12 mouse cellular contexts compared by ENCODE assay signal in genomic region chr5:135247337-135247736, GRCm38 (mm10). TPM values are rescaled to one million over a fixed set of nuclear protein-coding genes. Genes with fewer than 3 reads are reported as not detected.
DNase-seq lines count a peak whose midpoint lies in the region; ATAC-seq and TF ChIP-seq lines count a peak whose summit lies in the region.
"Had no signal": no experiment of that assay in that cellular context is flagged by ENCODE, and none has a peak within 500 bp of the region (broad histone marks: within the 10 kb centered on the region; RNA-seq: fewer than 3 reads in every experiment).

No protein-coding gene starts in this region.

- H3K4me1 ChIP-seq in embryonic facial prominence, embryonic 12.5 days, result peaks cover 7% of the 10 kb centered on the region
- peaks cover 38% of the 10 kb centered on the region for H3K4me1 ChIP-seq in embryonic facial prominence, embryonic 10.5 days
- H3K4me1 ChIP-seq in forebrain, embryonic 13.5 days, result peaks cover 64% of the 10 kb centered on the region
- peaks cover 9% of the 10 kb centered on the region for H3K4me1 ChIP-seq in hindbrain, postnatal 0 days (ENCODE audit: insufficient read depth, low read length)

- H3K4me3 ChIP-seq in embryonic facial prominence, embryonic 12.5 days, result no peak overlapping the region
- no peak overlapping the region for H3K4me3 ChIP-seq in embryonic facial prominence, embryonic 10.5 days
- H3K4me3 ChIP-seq in forebrain, embryonic 13.5 days, result peak overlapping the region; percentile 64
- peak overlapping the region; percentile 7; the same call in 1 of the 2 replicates for H3K4me3 ChIP-seq in hindbrain, postnatal 0 days (ENCODE audit: low read length)
- H3K4me3 ChIP-seq in myocyte, result no peak overlapping the region
- H3K4me3 ChIP-seq: heart, embryonic 12.5 days had no signal

- H3K9me3 ChIP-seq in embryonic facial prominence, embryonic 12.5 days, result no peaks in the 10 kb centered on the region
- no peaks in the 10 kb centered on the region for H3K9me3 ChIP-seq in embryonic facial prominence, embryonic 10.5 days
- H3K9me3 ChIP-seq in forebrain, embryonic 13.5 days (replicated peaks), result no peaks in the 10 kb centered on the region
- no peaks in the 10 kb centered on the region for H3K9me3 ChIP-seq in hindbrain, postnatal 0 days (ENCODE audit: low read length)
- H3K9me3 ChIP-seq: heart, embryonic 12.5 days had no signal

- H3K9ac ChIP-seq in embryonic facial prominence, embryonic 12.5 days, result no peak overlapping the region
- 0 out of 2 replicates have a peak overlapping the region, but pooled peaks have one; percentile 32 for H3K9ac ChIP-seq in forebrain, embryonic 13.5 days
- no peak overlapping the region for H3K9ac ChIP-seq in hindbrain, postnatal 0 days (replicated peaks; ENCODE audit: low read length)
- H3K9ac ChIP-seq: heart, embryonic 12.5 days had no signal

- H3K36me3 ChIP-seq in embryonic facial prominence, embryonic 12.5 days, result peaks cover 49% of the 10 kb centered on the region
- peaks cover 55% of the 10 kb centered on the region for H3K36me3 ChIP-seq in embryonic facial prominence, embryonic 10.5 days (replicated peaks)
- H3K36me3 ChIP-seq in forebrain, embryonic 13.5 days (ENCODE audit: poor library complexity, severe bottlenecking), result peaks cover 55% of the 10 kb centered on the region
- H3K36me3 ChIP-seq in hindbrain, postnatal 0 days (ENCODE audit: insufficient read depth, low read length), result peaks cover 35% of the 10 kb centered on the region
- peaks cover 9% of the 10 kb centered on the region for H3K36me3 ChIP-seq in myocyte (ENCODE audit: control insufficient read depth, insufficient read depth)

- H3K4me2 ChIP-seq in embryonic facial prominence, embryonic 12.5 days (replicated peaks), result peak overlapping the region; percentile 5
- H3K4me2 ChIP-seq in forebrain, embryonic 13.5 days, result peak overlapping the region; percentile 97
- H3K4me2 ChIP-seq in hindbrain, postnatal 0 days (ENCODE audit: low read depth, low read length), result peak overlapping the region; percentile 93
- H3K4me2 ChIP-seq in myocyte (ENCODE audit: low read depth), result no peak overlapping the region
- H3K4me2 ChIP-seq: heart, embryonic 12.5 days had no signal

- no peak for ATAC-seq in embryonic facial prominence, embryonic 12.5 days (ENCODE audit: insufficient number of reproducible peaks, insufficient read depth, low FRiP score, low TSS enrichment)
- no peak for ATAC-seq in forebrain, embryonic 13.5 days
- ATAC-seq in hindbrain, postnatal 0 days, result no peak

- TF ChIP-seq POLR2A in myocyte (IDR thresholded peaks at IDR 0.05; ENCODE audit: insufficient read length, low read depth), result no peak

- H3K27ac ChIP-seq in embryonic facial prominence, embryonic 12.5 days, result no peak overlapping the region
- H3K27ac ChIP-seq in embryonic facial prominence, embryonic 10.5 days (replicated peaks), result no peak overlapping the region
- no peak overlapping the region for H3K27ac ChIP-seq in forebrain, embryonic 13.5 days
- H3K27ac ChIP-seq in hindbrain, postnatal 0 days, result no peak overlapping the region

- DNase-seq in embryonic facial prominence, embryonic 10.5 days (ENCODE audit: low spot score), result no peak
- DNase-seq in hindbrain, postnatal 0 days (ENCODE audit: low spot score), result no peak
- DNase-seq in layer of hippocampus, postnatal 14 days (ENCODE audit: low spot score in 2 of 2), result no peak
- no peak for DNase-seq in lung, postnatal 10 days
- DNase-seq in embryo, embryonic 11 days, result no peak
- DNase-seq: cerebellum, adult 18-20 months; gastrocnemius, postnatal 36 days; kidney, adult 9 months had no signal

- WGBS in embryonic facial prominence, embryonic 12.5 days, result 80% methylated on average over 9 of the region's 9 CpGs
- 83% methylated on average over 9 of the region's 9 CpGs for WGBS in embryonic facial prominence, embryonic 10.5 days
- WGBS in forebrain, embryonic 13.5 days, result 67% methylated on average over 9 of the region's 9 CpGs
- WGBS in hindbrain, postnatal 0 days, result 49% methylated on average over 9 of the region's 9 CpGs

- H3K79me2 ChIP-seq in myocyte (ENCODE audit: control insufficient read depth, insufficient read depth), result no peaks in the 10 kb centered on the region

- no peak overlapping the region for H3ac ChIP-seq in myocyte (ENCODE audit: control insufficient read depth, insufficient read length)

- peaks cover 29% of the 10 kb centered on the region for H3K27me3 ChIP-seq in embryonic facial prominence, embryonic 12.5 days
- H3K27me3 ChIP-seq in embryonic facial prominence, embryonic 10.5 days (replicated peaks; ENCODE audit: low read depth, poor library complexity, severe bottlenecking), result peaks cover 31% of the 10 kb centered on the region
- peaks cover 17% of the 10 kb centered on the region for H3K27me3 ChIP-seq in forebrain, embryonic 13.5 days
- H3K27me3 ChIP-seq in hindbrain, postnatal 0 days (ENCODE audit: insufficient read depth, low read length), result no peaks in the 10 kb centered on the region
- no peaks in the 10 kb centered on the region for H3K27me3 ChIP-seq in myocyte (ENCODE audit: control insufficient read depth, insufficient read depth, insufficient read length)

- TF ChIP-seq CTCF in hindbrain, postnatal 0 days (IDR thresholded peaks at IDR 0.05; ENCODE audit: low read depth), result no peak

TF ChIP-seq in myocyte, 11 proteins besides CTCF, POLR2A, EP300 and RAD21:
- peak; percentile 76 for TF ChIP-seq POLR2AphosphoS2 (IDR thresholded peaks at IDR 0.05; ENCODE audit: insufficient read length, low read depth)
- no peak for TF ChIP-seq CEBPB (IDR thresholded peaks at IDR 0.05; ENCODE audit: insufficient read depth, poor library complexity, severe bottlenecking)
- no peak for TF ChIP-seq TCF3 (IDR thresholded peaks at IDR 0.05; ENCODE audit: insufficient read length, low read depth)
- no peak for TF ChIP-seq USF1 (IDR thresholded peaks at IDR 0.05; ENCODE audit: low read depth)

RNA-seq across cellular contexts. Expression of gene Fzd9, which starts 3.7 kb away (rescaled TPM):
- 13.2 and 15.6 TPM in 2 replicates for polyA plus RNA-seq in embryonic facial prominence, embryonic 12.5 days (2016; fragmentation: Nextera tagmentation; extraction: Ambion mirVana)
- 3.3 and 5.1 TPM in 2 replicates for polyA plus RNA-seq in embryonic facial prominence, embryonic 10.5 days (2016; fragmentation: Nextera tagmentation; extraction: Ambion mirVana)
- polyA plus RNA-seq in forebrain, embryonic 13.5 days (2015; fragmentation: Nextera tagmentation; extraction: Ambion mirVana), result 18.2 and 25.7 TPM in 2 replicates
- total RNA-seq in hindbrain, postnatal 0 days (2014; rRNA removed), result 35.1 and 49.8 TPM in 2 replicates
- 18.0 TPM in 2 replicates for polyA plus RNA-seq in hindbrain, postnatal 0 days (2015; fragmentation: Nextera tagmentation; extraction: Ambion mirVana)
- polyA plus RNA-seq in myocyte (2012; fragmentation: generic; extraction: Trizol), result 6.5 TPM
- total RNA-seq in layer of hippocampus, postnatal 14 days (2021), result 10 to 100 TPM; 11.0 to 12.3 TPM

Comparison
In these comparisons a context has a peak if more than half of its experiments do, and no peak if none do; other contexts are left out.
1. H3K4me3 ChIP-seq: peak in forebrain, embryonic 13.5 days (single experiment) and hindbrain, postnatal 0 days (single experiment); none in embryonic facial prominence, embryonic 12.5 days (single experiment), embryonic facial prominence, embryonic 10.5 days (single experiment) and myocyte (single experiment).